Mouse (Mus musculus): ENCODE measurements around the gene Onecut1. TPM values are rescaled to one million over a fixed set of nuclear protein-coding genes. Genes with fewer than 3 reads are reported as not detected.

The Onecut1 gene
- polyA plus RNA-seq, 1 experiment from 2014 or later: 0.81 TPM

DNA sequence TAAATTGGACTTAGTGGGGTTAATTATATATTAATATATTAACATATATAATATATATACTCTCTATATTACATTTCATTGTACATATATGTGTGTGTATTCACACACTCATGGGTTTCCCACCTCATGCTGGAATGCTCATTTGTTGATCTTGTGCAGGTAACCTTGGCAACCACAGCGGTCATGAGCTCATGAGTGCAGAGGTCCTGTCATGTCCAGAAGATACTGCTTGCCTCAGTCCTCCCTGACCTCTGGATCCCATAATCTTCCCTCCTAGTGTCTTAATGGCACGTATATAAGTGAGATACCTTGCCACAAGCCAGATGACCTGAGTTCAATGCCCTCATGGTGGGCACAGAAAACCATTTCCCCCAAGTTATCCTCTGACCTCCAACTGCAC lies 16.0 kb downstream of the Onecut1 start:
- no peak for DNase-seq (ENCODE audit: low spot score)
- no peak for ATAC-seq (replicated peaks; ENCODE audit: insufficient number of reproducible peaks, low FRiP score, low TSS enrichment, low read depth)
- Histone ChIP-seq H3K4me2 (ENCODE audit: low read depth, low read length) (no peak overlapping the region), H3K4me3 (ENCODE audit: low read depth, low read length) (no peak overlapping the region), H3K9me3 (replicated peaks; ENCODE audit: control insufficient read depth, low read length) (no peaks in the 10 kb centered on the region), H3K9ac (replicated peaks; ENCODE audit: low read length) (no peak overlapping the region), H3K27ac (replicated peaks; ENCODE audit: low read depth, low read length) (no peak overlapping the region), H3K27me3 (ENCODE audit: control insufficient read depth, insufficient read depth, low read length) (no peaks in the 10 kb centered on the region), H3K36me3 (replicated peaks; ENCODE audit: control insufficient read depth, insufficient read depth, low read depth, low read length) (no peaks in the 10 kb centered on the region), H3K4me1 (ENCODE audit: control insufficient read depth, insufficient read depth, low read length) (no peaks in the 10 kb centered on the region)
- WGBS: 80% methylated on average over 2 of the region's 2 CpGs

GRCm38 (mm10) chr9:74887866-74888265 lies 26.1 kb downstream of the Onecut1 start:
- no peaks in the 10 kb centered on the region for H3K9me3 ChIP-seq (replicated peaks; ENCODE audit: control insufficient read depth, low read length)
- no peak overlapping the region for H3K9ac ChIP-seq (replicated peaks; ENCODE audit: low read length)
- 78% methylated on average over 4 of the region's 4 CpGs for WGBS
- no peak overlapping the region for H3K4me3 ChIP-seq (ENCODE audit: low read depth, low read length)
- H3K4me2 ChIP-seq (ENCODE audit: low read depth, low read length): no peak overlapping the region
- DNase-seq (ENCODE audit: low spot score) (no peak), ATAC-seq (replicated peaks; ENCODE audit: insufficient number of reproducible peaks, low FRiP score, low TSS enrichment, low read depth) (no peak)
- no peaks in the 10 kb centered on the region for H3K4me1 ChIP-seq (ENCODE audit: control insufficient read depth, insufficient read depth, low read length)
- H3K36me3 ChIP-seq (replicated peaks; ENCODE audit: control insufficient read depth, insufficient read depth, low read depth, low read length): no peaks in the 10 kb centered on the region
- no peak overlapping the region for H3K27ac ChIP-seq (replicated peaks; ENCODE audit: low read depth, low read length)
- no peaks in the 10 kb centered on the region for H3K27me3 ChIP-seq (ENCODE audit: control insufficient read depth, insufficient read depth, low read length)

DNA sequence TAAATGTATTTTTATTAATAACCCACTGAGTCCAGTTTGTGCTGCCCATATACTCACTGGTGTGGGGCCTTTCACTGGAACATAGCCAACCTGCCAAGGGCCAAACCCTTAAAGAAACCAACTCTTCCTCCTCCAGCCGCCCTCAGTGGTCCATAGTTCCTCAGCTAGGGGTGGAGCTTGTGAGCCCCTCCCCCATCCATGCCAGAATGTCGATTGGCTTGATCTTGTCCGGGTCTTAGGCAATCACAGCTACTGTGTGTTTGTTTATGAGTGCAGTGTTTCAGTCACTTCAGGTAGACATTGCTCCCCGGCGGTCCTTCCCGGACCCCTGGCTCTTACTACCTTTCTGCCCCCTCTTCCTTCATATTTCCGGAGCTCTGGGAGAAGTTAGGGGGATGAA lies 35.0 kb downstream of the Onecut1 start:
- Histone ChIP-seq H3K4me3 (ENCODE audit: low read depth, low read length) (no peak overlapping the region), H3K27ac (replicated peaks; ENCODE audit: low read depth, low read length) (no peak overlapping the region), H3K9ac (replicated peaks; ENCODE audit: low read length) (no peak overlapping the region), H3K4me2 (ENCODE audit: low read depth, low read length) (no peak overlapping the region), H3K4me1 (ENCODE audit: control insufficient read depth, insufficient read depth, low read length) (no peaks in the 10 kb centered on the region), H3K27me3 (ENCODE audit: control insufficient read depth, insufficient read depth, low read length) (no peaks in the 10 kb centered on the region), H3K9me3 (replicated peaks; ENCODE audit: control insufficient read depth, low read length) (no peaks in the 10 kb centered on the region), H3K36me3 (replicated peaks; ENCODE audit: control insufficient read depth, insufficient read depth, low read depth, low read length) (no peaks in the 10 kb centered on the region)
- DNase-seq (ENCODE audit: low spot score) (no peak), ATAC-seq (replicated peaks; ENCODE audit: insufficient number of reproducible peaks, low FRiP score, low TSS enrichment, low read depth) (no peak)
- 84% methylated on average over 7 of the region's 7 CpGs for WGBS

- H3K9ac ChIP-seq (replicated peaks; ENCODE audit: low read length): no peak overlapping the region
- H3K27ac ChIP-seq (replicated peaks; ENCODE audit: low read depth, low read length): no peak overlapping the region
- no peaks in the 10 kb centered on the region for H3K36me3 ChIP-seq (replicated peaks; ENCODE audit: control insufficient read depth, insufficient read depth, low read depth, low read length)
- H3K27me3 ChIP-seq (ENCODE audit: control insufficient read depth, insufficient read depth, low read length): no peaks in the 10 kb centered on the region
- no peak overlapping the region for H3K4me3 ChIP-seq (ENCODE audit: low read depth, low read length)
- ATAC-seq (replicated peaks; ENCODE audit: insufficient number of reproducible peaks, low FRiP score, low TSS enrichment, low read depth) (no peak), DNase-seq (ENCODE audit: low spot score) (no peak)
- 92% methylated on average over 4 of the region's 4 CpGs for WGBS
- H3K4me1 ChIP-seq (ENCODE audit: control insufficient read depth, insufficient read depth, low read length): no peaks in the 10 kb centered on the region
- no peak overlapping the region for H3K4me2 ChIP-seq (ENCODE audit: low read depth, low read length)
- no peaks in the 10 kb centered on the region for H3K9me3 ChIP-seq (replicated peaks; ENCODE audit: control insufficient read depth, low read length)
Observed at GRCm38 (mm10) chr9:74897375-74897982, 35.8 kb downstream of the Onecut1 start.

DNA sequence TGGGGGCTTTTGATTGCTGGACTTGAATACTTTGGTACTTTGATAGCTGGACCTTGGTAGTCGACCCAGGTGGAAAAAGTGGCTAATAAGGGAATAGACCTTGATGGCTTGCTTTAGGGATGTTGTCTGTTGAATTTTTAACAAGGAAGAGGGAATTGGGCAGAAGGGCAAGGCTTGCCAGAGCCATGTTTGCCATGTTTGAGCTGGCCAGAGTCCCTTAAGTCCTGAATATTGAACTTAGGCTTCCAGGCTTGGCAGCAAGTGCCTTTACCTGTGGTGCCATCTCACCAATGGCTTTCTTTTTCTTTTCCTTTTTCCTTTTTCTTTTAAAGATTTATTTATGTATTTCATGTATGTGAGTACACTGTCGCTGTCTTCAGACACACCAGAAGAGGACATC lies 38.4 kb downstream of the Onecut1 start:
- Histone ChIP-seq H3K27ac (replicated peaks; ENCODE audit: low read depth, low read length) (no peak overlapping the region), H3K4me2 (ENCODE audit: low read depth, low read length) (no peak overlapping the region), H3K4me3 (ENCODE audit: low read depth, low read length) (no peak overlapping the region), H3K4me1 (ENCODE audit: control insufficient read depth, insufficient read depth, low read length) (no peaks in the 10 kb centered on the region), H3K36me3 (replicated peaks; ENCODE audit: control insufficient read depth, insufficient read depth, low read depth, low read length) (no peaks in the 10 kb centered on the region), H3K27me3 (ENCODE audit: control insufficient read depth, insufficient read depth, low read length) (no peaks in the 10 kb centered on the region), H3K9me3 (replicated peaks; ENCODE audit: control insufficient read depth, low read length) (no peaks in the 10 kb centered on the region), H3K9ac (replicated peaks; ENCODE audit: low read length) (no peak overlapping the region)
- ATAC-seq (replicated peaks; ENCODE audit: insufficient number of reproducible peaks, low FRiP score, low TSS enrichment, low read depth): no peak
- DNase-seq (ENCODE audit: low spot score): no peak
- WGBS: 84% methylated on average over 2 of the region's 2 CpGs

DNA sequence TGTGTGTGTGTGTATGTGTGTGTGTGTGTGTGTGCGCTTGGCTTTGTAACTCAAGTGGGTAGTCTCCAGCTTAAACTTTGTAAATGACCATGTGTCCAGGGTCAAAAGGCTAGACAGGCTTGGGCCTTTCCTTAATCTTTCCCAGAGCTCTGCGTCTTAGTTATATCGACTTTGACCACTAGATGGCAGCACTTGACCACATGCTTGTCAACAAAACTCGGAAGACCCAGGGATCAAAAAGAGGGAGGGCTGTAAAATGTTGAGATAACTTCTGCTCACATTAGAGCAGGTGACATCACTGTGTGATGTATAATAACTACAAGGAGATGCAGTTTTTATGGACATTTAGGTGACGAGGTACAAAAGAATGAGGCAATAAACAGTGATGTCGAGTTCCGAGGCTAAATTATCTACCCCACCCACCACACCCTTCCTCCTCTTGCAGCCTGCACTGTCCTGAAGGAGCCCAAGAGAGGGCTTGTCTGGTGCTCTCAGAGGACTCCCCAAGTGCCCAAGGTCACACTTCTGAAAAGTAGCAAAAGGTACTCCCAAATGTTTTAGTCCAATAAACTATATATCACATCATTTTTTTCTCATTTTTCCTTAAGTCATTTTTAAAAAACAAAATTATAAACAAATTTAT lies 43.3 kb downstream of the Onecut1 start:
- no peak overlapping the region for H3K4me3 ChIP-seq (ENCODE audit: low read depth, low read length)
- no peaks in the 10 kb centered on the region for H3K36me3 ChIP-seq (replicated peaks; ENCODE audit: control insufficient read depth, insufficient read depth, low read depth, low read length)
- no peak for ATAC-seq (replicated peaks; ENCODE audit: insufficient number of reproducible peaks, low FRiP score, low TSS enrichment, low read depth)
- H3K4me2 ChIP-seq (ENCODE audit: low read depth, low read length): no peak overlapping the region
- 16% methylated on average over 7 of the region's 7 CpGs for WGBS
- H3K4me1 ChIP-seq (ENCODE audit: control insufficient read depth, insufficient read depth, low read length): no peaks in the 10 kb centered on the region
- no peak overlapping the region for H3K9ac ChIP-seq (replicated peaks; ENCODE audit: low read length)
- H3K27me3 ChIP-seq (ENCODE audit: control insufficient read depth, insufficient read depth, low read length): no peaks in the 10 kb centered on the region
- peak; percentile 88 for DNase-seq (ENCODE audit: low spot score)
- H3K27ac ChIP-seq (replicated peaks; ENCODE audit: low read depth, low read length): no peak overlapping the region
- H3K9me3 ChIP-seq (replicated peaks; ENCODE audit: control insufficient read depth, low read length): no peaks in the 10 kb centered on the region

GRCm38 (mm10) chr9:74906951-74907350 lies 45.2 kb downstream of the Onecut1 start:
- Histone ChIP-seq H3K27me3 (ENCODE audit: control insufficient read depth, insufficient read depth, low read length) (no peaks in the 10 kb centered on the region), H3K9me3 (replicated peaks; ENCODE audit: control insufficient read depth, low read length) (no peaks in the 10 kb centered on the region), H3K9ac (replicated peaks; ENCODE audit: low read length) (no peak overlapping the region), H3K36me3 (replicated peaks; ENCODE audit: control insufficient read depth, insufficient read depth, low read depth, low read length) (no peaks in the 10 kb centered on the region), H3K4me1 (ENCODE audit: control insufficient read depth, insufficient read depth, low read length) (no peaks in the 10 kb centered on the region), H3K4me3 (ENCODE audit: low read depth, low read length) (no peak overlapping the region), H3K27ac (replicated peaks; ENCODE audit: low read depth, low read length) (no peak overlapping the region), H3K4me2 (ENCODE audit: low read depth, low read length) (no peak overlapping the region)
- ATAC-seq (replicated peaks; ENCODE audit: insufficient number of reproducible peaks, low FRiP score, low TSS enrichment, low read depth) (no peak), DNase-seq (ENCODE audit: low spot score) (no peak)
- WGBS: 49% methylated on average over 4 of the region's 4 CpGs

GRCm38 (mm10) chr9:74909245-74909644 lies 47.5 kb downstream of the Onecut1 start:
- 78% methylated on average over 15 of the region's 15 CpGs for WGBS
- Histone ChIP-seq H3K9ac (replicated peaks; ENCODE audit: low read length) (no peak overlapping the region), H3K27ac (replicated peaks; ENCODE audit: low read depth, low read length) (no peak overlapping the region), H3K27me3 (ENCODE audit: control insufficient read depth, insufficient read depth, low read length) (no peaks in the 10 kb centered on the region), H3K9me3 (replicated peaks; ENCODE audit: control insufficient read depth, low read length) (no peaks in the 10 kb centered on the region), H3K4me3 (ENCODE audit: low read depth, low read length) (no peak overlapping the region), H3K4me1 (ENCODE audit: control insufficient read depth, insufficient read depth, low read length) (no peaks in the 10 kb centered on the region), H3K4me2 (ENCODE audit: low read depth, low read length) (no peak overlapping the region), H3K36me3 (replicated peaks; ENCODE audit: control insufficient read depth, insufficient read depth, low read depth, low read length) (no peaks in the 10 kb centered on the region)
- no peak for ATAC-seq (replicated peaks; ENCODE audit: insufficient number of reproducible peaks, low FRiP score, low TSS enrichment, low read depth)
- no peak for DNase-seq (ENCODE audit: low spot score)

All from embryonic facial prominence, embryonic 11.5 days (tissue).